Mouse (Mus musculus): ENCODE measurements around the gene Nlrp3. TPM values are rescaled to one million over a fixed set of nuclear protein-coding genes. Genes with fewer than 3 reads are reported as not detected.

The Nlrp3 gene
- polyA plus RNA-seq (2015; fragmentation: Nextera tagmentation; extraction: Ambion mirVana) = 0.14 and 0.17 TPM in 2 replicates

- Histone ChIP-seq H3K36me3 (ENCODE audit: control insufficient read depth, insufficient read depth) (no peaks in the 10 kb centered on the region), H3K9ac (ENCODE audit: low read depth, low read length) (no peak within 1 kb of the TSS), H3K27me3 (replicated peaks; ENCODE audit: control insufficient read depth, insufficient read depth, low read length) (no peaks in the 10 kb centered on the region), H3K4me1 (replicated peaks; ENCODE audit: control insufficient read depth, insufficient read depth, low read length) (no peaks in the 10 kb centered on the region), H3K4me3 (ENCODE audit: low read depth, low read length) (no peak within 1 kb of the TSS), H3K4me2 (replicated peaks; ENCODE audit: low read depth) (no peak within 1 kb of the TSS), H3K27ac (ENCODE audit: low read depth, low read length) (no peak within 1 kb of the TSS), H3K9me3 (ENCODE audit: control insufficient read depth) (no peaks in the 10 kb centered on the region)
- no peak for TF ChIP-seq CTCF (IDR thresholded peaks at IDR 0.05; ENCODE audit: low read depth)
- ATAC-seq = no peak
- 61% methylated on average over 3 of the region's 3 CpGs for WGBS
These were observed at the start of gene Nlrp3 for GRCm38 (mm10) chr11:59541324-59541723. Nlrp3 (plus strand) TSS chr11:59541568.

GRCm38 (mm10) chr11:59496672-59497310 is 44.6 kb upstream of the Nlrp3 start:
- Histone ChIP-seq H3K4me1 (replicated peaks; ENCODE audit: control insufficient read depth, insufficient read depth, low read length) (no peaks in the 10 kb centered on the region), H3K27ac (ENCODE audit: low read depth, low read length) (no peak overlapping the region), H3K27me3 (replicated peaks; ENCODE audit: control insufficient read depth, insufficient read depth, low read length) (no peaks in the 10 kb centered on the region), H3K9me3 (ENCODE audit: control insufficient read depth) (no peaks in the 10 kb centered on the region), H3K4me3 (ENCODE audit: low read depth, low read length) (no peak overlapping the region), H3K4me2 (replicated peaks; ENCODE audit: low read depth) (no peak overlapping the region), H3K9ac (ENCODE audit: low read depth, low read length) (no peak overlapping the region), H3K36me3 (ENCODE audit: control insufficient read depth, insufficient read depth) (peaks cover 91% of the 10 kb centered on the region)
- TF ChIP-seq CTCF (IDR thresholded peaks at IDR 0.05; ENCODE audit: low read depth) = no peak
- ATAC-seq = no peak
- WGBS = 72% methylated on average over 6 of the region's 6 CpGs

- Histone ChIP-seq H3K27me3 (replicated peaks; ENCODE audit: control insufficient read depth, insufficient read depth, low read length) (no peaks in the 10 kb centered on the region), H3K4me2 (replicated peaks; ENCODE audit: low read depth) (no peak overlapping the region), H3K36me3 (ENCODE audit: control insufficient read depth, insufficient read depth) (peaks cover 91% of the 10 kb centered on the region), H3K4me1 (replicated peaks; ENCODE audit: control insufficient read depth, insufficient read depth, low read length) (no peaks in the 10 kb centered on the region), H3K27ac (ENCODE audit: low read depth, low read length) (no peak overlapping the region), H3K9me3 (ENCODE audit: control insufficient read depth) (no peaks in the 10 kb centered on the region), H3K4me3 (ENCODE audit: low read depth, low read length) (no peak overlapping the region), H3K9ac (ENCODE audit: low read depth, low read length) (no peak overlapping the region)
- peak; percentile 26; the same call in 1 of the 2 replicates for TF ChIP-seq CTCF (IDR thresholded peaks at IDR 0.05; ENCODE audit: low read depth)
- 92% methylated on average over 7 of the region's 7 CpGs for WGBS
- no peak for ATAC-seq
These were observed 43.6 kb upstream of the Nlrp3 start for GRCm38 (mm10) chr11:59497747-59498146.

GRCm38 (mm10) chr11:59501978-59502700 is 39.2 kb upstream of the Nlrp3 start:
- no peaks in the 10 kb centered on the region for H3K4me1 ChIP-seq (replicated peaks; ENCODE audit: control insufficient read depth, insufficient read depth, low read length)
- H3K9me3 ChIP-seq (ENCODE audit: control insufficient read depth) = no peaks in the 10 kb centered on the region
- TF ChIP-seq CTCF (IDR thresholded peaks at IDR 0.05; ENCODE audit: low read depth) = no peak
- ATAC-seq = no peak
- no peak overlapping the region for H3K4me3 ChIP-seq (ENCODE audit: low read depth, low read length)
- H3K4me2 ChIP-seq (replicated peaks; ENCODE audit: low read depth) = no peak overlapping the region
- H3K36me3 ChIP-seq (ENCODE audit: control insufficient read depth, insufficient read depth) = peaks cover 64% of the 10 kb centered on the region
- no peak overlapping the region for H3K27ac ChIP-seq (ENCODE audit: low read depth, low read length)
- H3K27me3 ChIP-seq (replicated peaks; ENCODE audit: control insufficient read depth, insufficient read depth, low read length) = no peaks in the 10 kb centered on the region
- WGBS = 91% methylated on average over 5 of the region's 5 CpGs
- no peak overlapping the region for H3K9ac ChIP-seq (ENCODE audit: low read depth, low read length)

GRCm38 (mm10) chr11:59505351-59505838 is 36.0 kb upstream of the Nlrp3 start:
- H3K27ac ChIP-seq (ENCODE audit: low read depth, low read length) = peak overlapping the region; percentile 61; the same call in 1 of the 2 replicates
- H3K4me2 ChIP-seq (replicated peaks; ENCODE audit: low read depth) = peak overlapping the region; percentile 88
- peaks cover 32% of the 10 kb centered on the region for H3K36me3 ChIP-seq (ENCODE audit: control insufficient read depth, insufficient read depth)
- H3K9me3 ChIP-seq (ENCODE audit: control insufficient read depth) = no peaks in the 10 kb centered on the region
- H3K9ac ChIP-seq (ENCODE audit: low read depth, low read length) = peak overlapping the region; percentile 82
- ATAC-seq = peak; percentile 57
- TF ChIP-seq CTCF (IDR thresholded peaks at IDR 0.05; ENCODE audit: low read depth) = no peak
- no peaks in the 10 kb centered on the region for H3K4me1 ChIP-seq (replicated peaks; ENCODE audit: control insufficient read depth, insufficient read depth, low read length)
- no peaks in the 10 kb centered on the region for H3K27me3 ChIP-seq (replicated peaks; ENCODE audit: control insufficient read depth, insufficient read depth, low read length)
- H3K4me3 ChIP-seq (ENCODE audit: low read depth, low read length) = peak overlapping the region; percentile 68
- WGBS = under 1% methylated on average over 21 of the region's 21 CpGs

All from intestine, postnatal 0 days (tissue).